Mouse (Mus musculus): ENCODE data around the gene Apol6.

DNA sequence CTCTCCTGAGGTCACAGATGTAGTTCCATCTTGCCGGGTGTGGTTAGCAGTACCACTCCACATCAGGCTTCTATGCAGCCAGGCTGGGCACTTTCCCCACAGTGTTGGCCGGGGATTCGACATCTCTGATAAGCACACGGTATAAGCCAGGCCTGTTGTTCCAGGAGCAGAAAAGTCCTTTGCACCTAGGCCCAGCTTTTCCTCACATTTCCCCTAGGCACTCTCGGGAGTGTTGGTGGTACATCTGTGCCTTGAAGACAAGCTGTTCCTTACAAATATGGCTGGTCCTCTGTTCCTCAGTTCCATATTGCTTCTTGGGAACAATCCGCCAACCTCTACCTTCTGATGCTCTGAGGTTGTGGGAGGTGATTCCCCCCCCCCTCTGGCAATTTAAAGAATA, 21.7 kb downstream of the Apol6 start:
- TF ChIP-seq POLR2A (IDR thresholded peaks at IDR 0.05; ENCODE audit: control insufficient read depth, extremely low read depth, insufficient read depth, low read length, poor library complexity) (no peak), CTCF (IDR thresholded peaks at IDR 0.05; ENCODE audit: borderline replicate concordance, control insufficient read depth, extremely low read depth, insufficient read depth, low read length, poor library complexity) (no peak)

Data from thymus, adult 2 months (tissue).